Mouse (Mus musculus) embryo, embryonic 10 days (tissue): ENCODE measurements at regions not wholly inside any gene's neighbourhood (a gene's known extent, or its start where the extent isn't known, plus 50 kb on each side); places are given as distances from the start of the nearest gene placed in this dataset.

Experiments used
- DNase-seq: peaks from one replicate; pipeline ENCODE4 v3.0.0-alpha.2; 2015; ENCODE audit warnings: low spot score

GRCm38 (mm10) chr5:59499441-59499840, 1781.7 kb downstream of the Pcdh7 start:
- DNase-seq = no peak

DNA sequence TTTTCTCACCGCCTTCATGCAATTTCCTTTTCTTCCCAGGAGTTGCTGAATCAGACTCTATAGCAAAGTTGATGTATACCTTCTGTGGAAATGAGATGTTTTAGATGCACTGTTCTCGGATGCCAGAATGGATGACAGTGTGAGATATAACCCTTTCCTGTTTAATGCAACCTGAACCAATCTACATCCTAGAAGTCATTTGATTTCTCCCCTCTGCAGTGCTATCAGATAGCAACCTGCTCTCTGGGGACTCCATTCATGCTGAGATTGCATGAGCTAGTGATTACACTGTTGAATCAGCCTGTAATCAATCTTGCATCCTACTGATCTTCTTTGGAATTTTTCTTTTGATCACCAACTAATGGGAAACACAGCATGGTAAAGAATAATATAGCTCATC, 1827.9 kb downstream of the Pcdh7 start:
- DNase-seq = peak; percentile 14

DNA sequence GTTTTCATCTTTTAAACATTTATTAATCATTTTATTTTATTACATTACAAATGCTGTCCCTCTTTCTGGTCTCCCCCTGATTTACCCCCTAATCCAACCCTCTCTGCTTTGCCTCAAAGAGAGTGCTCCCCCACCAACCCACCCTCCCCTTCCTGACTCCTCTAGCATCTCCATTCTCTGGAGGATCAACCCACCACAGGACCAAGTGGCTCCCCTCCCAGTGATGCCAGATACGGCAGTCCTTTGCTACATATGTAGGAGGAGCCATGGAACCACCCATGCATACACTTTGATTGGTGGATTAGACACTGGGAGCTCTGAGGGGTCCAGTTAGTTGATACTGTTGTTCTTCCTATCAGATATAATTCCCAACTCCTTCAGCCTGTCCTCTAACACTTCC, 1873.4 kb downstream of the Pcdh7 start:
- no peak for DNase-seq
